Mouse (Mus musculus) central nervous system, embryonic 14 days (tissue): ENCODE results near the gene Gm20765. TPM values are rescaled to one million over a fixed set of nuclear protein-coding genes. Genes with fewer than 3 reads are reported as not detected.

Experiments
- polyA plus RNA-seq: library from polyadenylated mRNA; depleted of rRNA; stranded (reverse); fragments of >200 nt; gene quantifications from 2 replicates; pipeline ENCODE4 v1.2.3, GENCODE M21; 2012; rRNA removed

Gm20765 gene
- not detected in 2 replicates for polyA plus RNA-seq

GRCm38 (mm10) chr10:104185233-104185632 lies at the start of gene Gm20765:
Gene Gm20765 (plus strand): TSS chr10:104185533.

GRCm38 (mm10) chr10:104142687-104143086 lies 42.6 kb upstream of the Gm20765 start, which contains the start of gene Gm21293:
Gene Gm21293 (plus strand): TSS chr10:104142987.

GRCm38 (mm10) chr10:104151197-104151596 lies 34.1 kb upstream of the Gm20765 start, which contains the start of gene Gm6763:
Gene Gm6763 (plus strand): TSS chr10:104151497.

GRCm38 (mm10) chr10:104159706-104160105 lies 25.6 kb upstream of the Gm20765 start, which contains the start of gene Gm8764:
Gene Gm8764 (plus strand): TSS chr10:104160006.

GRCm38 (mm10) chr10:104168215-104168614 lies 17.1 kb upstream of the Gm20765 start, which contains the start of gene Gm21304:
Gene Gm21304 (plus strand): TSS chr10:104168515.

GRCm38 (mm10) chr10:104176724-104177123 lies 8.6 kb upstream of the Gm20765 start, which contains the start of gene Gm21312:
Gene Gm21312 (plus strand): TSS chr10:104177024.

GRCm38 (mm10) chr10:104193742-104194141 lies 8.4 kb downstream of the Gm20765 start, which contains the start of gene Gm4340:
Gene Gm4340 (plus strand): TSS chr10:104194042.

Other genes with a start within 250 kb of the Gm20765 start
- not detected in 2 replicates for gene Gm21293, start 42.5 kb upstream of the Gm20765 start, polyA plus RNA-seq
- gene Gm6763, start 34.0 kb upstream of the Gm20765 start, polyA plus RNA-seq = not detected in 2 replicates
- gene Gm8764, start 25.5 kb upstream of the Gm20765 start, polyA plus RNA-seq = not detected in 2 replicates
- gene Gm21304, start 17.0 kb upstream of the Gm20765 start, polyA plus RNA-seq = not detected in 2 replicates
- gene Gm21312, start 8.5 kb upstream of the Gm20765 start, polyA plus RNA-seq = not detected in 2 replicates
- gene Gm4340, start 8.5 kb downstream of the Gm20765 start, polyA plus RNA-seq = not detected in 2 replicates